Comparison of ENCODE assay signal across 8 mouse cellular contexts in the genomic region with DNA sequence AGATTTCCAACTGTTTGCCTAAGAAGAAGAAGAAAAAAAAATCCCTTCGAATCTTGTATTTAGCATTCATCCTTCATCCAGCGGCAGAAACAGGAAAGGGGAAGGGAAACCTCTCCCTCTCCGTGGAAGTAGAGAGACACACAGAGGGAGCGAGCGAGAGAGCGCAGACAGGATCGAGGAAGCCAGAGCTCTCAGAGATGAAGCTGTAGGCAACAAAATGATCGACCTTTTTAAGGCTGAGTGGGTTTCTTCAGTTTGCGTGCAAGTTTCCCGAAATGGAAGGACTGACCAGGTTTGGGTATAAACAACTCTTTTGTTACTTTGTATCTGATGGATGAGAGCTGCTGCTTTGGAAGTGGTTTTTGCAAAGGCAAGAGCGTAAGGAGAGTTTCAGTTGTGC.
A peak's percentile ranks its signal among the peaks of the same experiment; 100 is the strongest.
DNase-seq lines count a peak whose midpoint lies in the region; ATAC-seq lines count a peak whose summit lies in the region.

No protein-coding gene starts in this region.

- peak overlapping the region; percentile 27 for H3K4me2 ChIP-seq in limb, embryonic 12.5 days

- 47% methylated on average over 11 of the region's 11 CpGs for WGBS in limb, embryonic 12.5 days
- WGBS in limb, embryonic 10.5 days: 56% methylated on average over 11 of the region's 11 CpGs

- H3K4me1 ChIP-seq in limb, embryonic 12.5 days (replicated peaks): peaks cover 3% of the 10 kb centered on the region; the same call in 1 of the 2 replicates
- H3K4me1 ChIP-seq in limb, embryonic 10.5 days: no peaks in the 10 kb centered on the region

- no peak for DNase-seq in limb, embryonic 10.5 days (ENCODE audit: low spot score)
- DNase-seq in embryo, embryonic 10.5 days (ENCODE audit: low spot score): peak; percentile 40
- peak; percentile 54 to 68 for DNase-seq in layer of hippocampus, adult 18-20 months (ENCODE audit: low spot score in 2 of 2)
- peak; percentile 61 to 66 for DNase-seq in right cerebral cortex, adult 2 months (ENCODE audit: low spot score in 2 of 2)
- DNase-seq in ovary, adult 18-20 months (ENCODE audit: low spot score): no peak
- no peak for DNase-seq in thymus, postnatal 36 days
- no peak for DNase-seq in heart, postnatal 36 days

- no peaks in the 10 kb centered on the region for H3K27me3 ChIP-seq in limb, embryonic 12.5 days
- no peaks in the 10 kb centered on the region for H3K27me3 ChIP-seq in limb, embryonic 10.5 days (ENCODE audit: low read depth, poor library complexity, severe bottlenecking)

- H3K9ac ChIP-seq in limb, embryonic 12.5 days (replicated peaks): no peak overlapping the region

- intact Hi-C loops in heart, postnatal 36 days (cut with DNase I): no loop called here

- H3K27ac ChIP-seq in limb, embryonic 12.5 days: no peak overlapping the region
- no peak overlapping the region for H3K27ac ChIP-seq in limb, embryonic 10.5 days

- no peak overlapping the region; the same call in 1 of the 2 replicates for H3K4me3 ChIP-seq in limb, embryonic 12.5 days (replicated peaks)
- H3K4me3 ChIP-seq in limb, embryonic 10.5 days: no peak overlapping the region

- H3K9me3 ChIP-seq in limb, embryonic 12.5 days: no peaks in the 10 kb centered on the region
- H3K9me3 ChIP-seq in limb, embryonic 10.5 days (replicated peaks): no peaks in the 10 kb centered on the region

- no peak for ATAC-seq in limb, embryonic 12.5 days (ENCODE audit: insufficient number of reproducible peaks, insufficient read depth, low FRiP score, low TSS enrichment, low read depth)

- H3K36me3 ChIP-seq in limb, embryonic 12.5 days: no peaks in the 10 kb centered on the region
- H3K36me3 ChIP-seq in limb, embryonic 10.5 days: no peaks in the 10 kb centered on the region

Comparison
In these comparisons a context has a peak if more than half of its experiments do, and no peak if none do; other contexts are left out.
1. DNase-seq: peak in embryo, embryonic 10.5 days (single experiment), layer of hippocampus, adult 18-20 months (2 of 2) and right cerebral cortex, adult 2 months (2 of 2); none in limb, embryonic 10.5 days (single experiment), ovary, adult 18-20 months (single experiment), thymus, postnatal 36 days (0 of 2) and heart, postnatal 36 days (0 of 2).